Mouse (Mus musculus): ENCODE data around the gene Auts2.

GRCm38 (mm10) chr5:132477533-132477932 lies 65.6 kb downstream of the Auts2 start:
- TF ChIP-seq CTCF (conservative IDR thresholded peaks at IDR 0.05; ENCODE audit: insufficient read depth, insufficient read length, low read depth, low read length) (no peak), POLR2A (IDR thresholded peaks at IDR 0.05; ENCODE audit: low read depth, low read length) (no peak)

Measured in kidney, adult 2 months (tissue).